Mouse (Mus musculus) embryonic fibroblast, embryonic 13.5 days (primary cell): Measurements from ENCODE around the gene Amz2.

Experiments
- CTCF ChIP-seq: IDR thresholded peaks from 2 replicates; pipeline ENCODE4 v1.5.1; 2011; ENCODE audit warnings: mild to moderate bottlenecking, control low read depth, low read length, moderate library complexity, borderline replicate concordance; ENCODE audit not compliant: insufficient read depth
- POLR2A ChIP-seq: IDR thresholded peaks from 2 replicates; pipeline ENCODE4 v1.6.1; 2011; ENCODE audit warnings: low read depth, mild to moderate bottlenecking, control low read depth, low read length, moderate library complexity

GRCm38 (mm10) chr11:109460586-109460985 is 34.8 kb downstream of the Amz2 start:
- TF ChIP-seq CTCF (no peak), POLR2A (no peak)
